Mouse (Mus musculus) forebrain, embryonic 15.5 days (tissue): Measurements from ENCODE around the gene Abraxas2. TPM values are rescaled to one million over a fixed set of nuclear protein-coding genes. Genes with fewer than 3 reads are reported as not detected.

Source experiments
- ATAC-seq: fragments of 200-750 bp; cut with Nextera tagmentation; replicated peaks from 2 replicates; pipeline ENCODE4 v1.8.0; 2017; ENCODE audit warnings: mild to moderate bottlenecking, moderate TSS enrichment, moderate library complexity
- H3K27ac ChIP-seq: fragments of 300-500 bp; sonication (generic); replicated peaks from 2 replicates; pipeline ENCODE4 v1.5.1; 2015; ENCODE audit warnings: mild to moderate bottlenecking, inconsistent platforms
- H3K27me3 ChIP-seq: fragments of 300-500 bp; sonication (generic); 2 replicates; pipeline ENCODE4 v1.6.1; 2015; ENCODE audit warnings: inconsistent platforms
- H3K36me3 ChIP-seq: fragments of 300-500 bp; sonication (generic); 2 replicates; pipeline ENCODE4 v1.6.1; 2015; ENCODE audit warnings: mild to moderate bottlenecking, inconsistent platforms
- H3K4me1 ChIP-seq: fragments of 300-500 bp; sonication (generic); 2 replicates; pipeline ENCODE4 v1.6.1; 2015; ENCODE audit warnings: inconsistent platforms
- H3K4me2 ChIP-seq: fragments of 300-500 bp; sonication (generic); replicated peaks from 2 replicates; pipeline ENCODE4 v1.6.1; 2015; ENCODE audit warnings: mild to moderate bottlenecking, inconsistent platforms
- H3K4me3 ChIP-seq: fragments of 300-500 bp; sonication (generic); 2 replicates; pipeline ENCODE4 v1.5.1; 2015; ENCODE audit warnings: mild to moderate bottlenecking, inconsistent platforms
- H3K9ac ChIP-seq: fragments of 300-500 bp; sonication (generic); replicated peaks from 2 replicates; pipeline ENCODE4 v1.6.1; 2015; ENCODE audit warnings: mild to moderate bottlenecking, inconsistent platforms
- H3K9me3 ChIP-seq: fragments of 300-500 bp; sonication (generic); 2 replicates; pipeline ENCODE4 v1.6.1; 2016; ENCODE audit warnings: inconsistent platforms
- WGBS: fragments of 180-500 bp; shearing (Covaris S2); methylation state at CpG from one replicate; pipeline ENCODE4 v1.1.7; 2015; ENCODE audit warnings: mixed read lengths; 5-methylcytosine and 5-hydroxymethylcytosine counted together
- polyA plus RNA-seq: library from polyadenylated mRNA; unstranded; fragments of >200 nt; fragmentation: Nextera tagmentation; extraction: Ambion mirVana; gene quantifications from 2 replicates; pipeline ENCODE4 v1.2.1, GENCODE M21; 2015

The Abraxas2 gene
- polyA plus RNA-seq, 1 experiment from 2014 or later = 42.6 TPM

GRCm38 (mm10) chr7:132866316-132866715 lies 7.3 kb downstream of the Abraxas2 start:
- no peak overlapping the region for H3K4me3 ChIP-seq
- ATAC-seq = no peak
- no peak overlapping the region for H3K27ac ChIP-seq
- H3K4me1 ChIP-seq = no peaks in the 10 kb centered on the region
- WGBS = 97% methylated on average over 9 of the region's 9 CpGs
- no peaks in the 10 kb centered on the region for H3K27me3 ChIP-seq
- no peak overlapping the region for H3K4me2 ChIP-seq
- H3K9ac ChIP-seq = no peak overlapping the region
- no peaks in the 10 kb centered on the region for H3K9me3 ChIP-seq
- peaks cover 49% of the 10 kb centered on the region for H3K36me3 ChIP-seq

- no peaks in the 10 kb centered on the region for H3K9me3 ChIP-seq
- no peak overlapping the region for H3K4me2 ChIP-seq
- WGBS = 94% methylated on average over 2 of the region's 2 CpGs
- ATAC-seq = no peak
- H3K4me1 ChIP-seq = no peaks in the 10 kb centered on the region
- peaks cover 76% of the 10 kb centered on the region for H3K36me3 ChIP-seq
- no peak overlapping the region for H3K27ac ChIP-seq
- H3K9ac ChIP-seq = no peak overlapping the region
- no peak overlapping the region for H3K4me3 ChIP-seq
- H3K27me3 ChIP-seq = no peaks in the 10 kb centered on the region
These were observed 14.0 kb downstream of the Abraxas2 start for GRCm38 (mm10) chr7:132873043-132873442.

GRCm38 (mm10) chr7:132875391-132876086 lies 16.5 kb downstream of the Abraxas2 start:
- Histone ChIP-seq H3K9ac (no peak overlapping the region), H3K9me3 (no peaks in the 10 kb centered on the region), H3K4me2 (no peak overlapping the region), H3K27me3 (no peaks in the 10 kb centered on the region), H3K4me3 (no peak overlapping the region), H3K27ac (no peak overlapping the region), H3K36me3 (peaks cover 78% of the 10 kb centered on the region), H3K4me1 (no peaks in the 10 kb centered on the region)
- no peak for ATAC-seq
- 97% methylated on average over 2 of the region's 2 CpGs for WGBS

- 93% methylated on average over 1 of the region's 1 CpGs for WGBS
These were observed 21.3 kb downstream of the Abraxas2 start for GRCm38 (mm10) chr7:132880276-132880675.

DNA sequence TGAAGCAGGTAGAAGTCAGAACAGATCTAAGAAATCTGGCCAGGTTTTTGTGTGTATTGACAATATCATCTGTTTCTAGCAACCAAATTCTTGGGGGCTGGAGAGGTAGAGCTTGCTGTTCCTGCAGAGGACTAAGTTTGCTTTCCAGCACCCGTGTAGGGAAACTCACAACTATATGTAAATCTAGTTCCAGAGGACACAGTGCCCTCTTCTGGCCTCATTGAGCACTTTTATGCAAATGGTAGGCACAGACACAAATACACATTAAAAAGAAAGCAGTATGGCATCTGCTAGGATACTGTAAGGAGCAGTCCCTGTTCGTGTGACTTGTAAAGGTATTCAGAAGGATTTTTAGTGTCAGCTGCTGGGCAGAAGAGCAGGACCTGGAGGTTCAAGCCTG lies 23.3 kb downstream of the Abraxas2 start:
- H3K4me1 ChIP-seq = no peaks in the 10 kb centered on the region
- no peak for ATAC-seq
- no peak overlapping the region for H3K9ac ChIP-seq
- H3K4me2 ChIP-seq = no peak overlapping the region
- H3K27me3 ChIP-seq = no peaks in the 10 kb centered on the region
- H3K9me3 ChIP-seq = no peaks in the 10 kb centered on the region
- no peak overlapping the region for H3K4me3 ChIP-seq
- H3K36me3 ChIP-seq = peaks cover 66% of the 10 kb centered on the region
- 69% methylated on average over 2 of the region's 2 CpGs for WGBS
- H3K27ac ChIP-seq = no peak overlapping the region

More at GRCm38 (mm10) chr7:132880276-132880675, 21.3 kb downstream of the Abraxas2 start:
- no peak overlapping the region for H3K9ac ChIP-seq
- no peaks in the 10 kb centered on the region for H3K4me1 ChIP-seq
- H3K4me3 ChIP-seq = no peak overlapping the region
- no peak overlapping the region for H3K4me2 ChIP-seq
- H3K36me3 ChIP-seq = peaks cover 87% of the 10 kb centered on the region
- no peaks in the 10 kb centered on the region for H3K27me3 ChIP-seq
- ATAC-seq = no peak
- no peaks in the 10 kb centered on the region for H3K9me3 ChIP-seq
- H3K27ac ChIP-seq = no peak overlapping the region

GRCm38 (mm10) chr7:132884031-132884430 lies 25.0 kb downstream of the Abraxas2 start:
- Histone ChIP-seq H3K36me3 (peaks cover 52% of the 10 kb centered on the region), H3K9ac (no peak overlapping the region), H3K27ac (no peak overlapping the region), H3K4me3 (no peak overlapping the region), H3K4me2 (no peak overlapping the region), H3K4me1 (no peaks in the 10 kb centered on the region), H3K9me3 (no peaks in the 10 kb centered on the region), H3K27me3 (no peaks in the 10 kb centered on the region)
- WGBS = 93% methylated on average over 7 of the region's 7 CpGs
- ATAC-seq = no peak

- no peak overlapping the region for H3K27ac ChIP-seq
- no peak overlapping the region for H3K4me3 ChIP-seq
- no peaks in the 10 kb centered on the region for H3K9me3 ChIP-seq
- H3K36me3 ChIP-seq = peaks cover 25% of the 10 kb centered on the region
- H3K27me3 ChIP-seq = no peaks in the 10 kb centered on the region
- WGBS = 75% methylated on average over 7 of the region's 7 CpGs
- H3K4me2 ChIP-seq = no peak overlapping the region
- no peaks in the 10 kb centered on the region for H3K4me1 ChIP-seq
- no peak for ATAC-seq
- H3K9ac ChIP-seq = no peak overlapping the region
These were observed 28.2 kb downstream of the Abraxas2 start for GRCm38 (mm10) chr7:132887019-132887804.

DNA sequence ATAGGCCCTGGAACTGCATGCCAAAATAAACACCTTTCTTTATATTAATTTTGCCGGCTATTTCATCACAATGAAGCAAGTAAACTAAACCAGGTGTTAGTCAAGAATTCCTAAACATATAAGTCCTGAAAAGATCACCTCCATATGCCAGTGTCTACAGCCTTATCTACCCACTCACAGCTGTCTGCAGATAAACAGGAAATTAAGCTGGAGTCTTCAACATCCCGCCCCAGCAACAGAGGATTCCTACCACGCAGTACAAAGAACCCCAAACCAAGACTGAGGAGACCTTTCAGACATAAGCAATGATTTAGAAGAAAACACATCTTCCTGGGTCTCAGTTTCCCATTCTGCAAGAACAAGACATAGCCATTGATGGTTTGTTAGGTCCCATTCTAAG lies 29.0 kb downstream of the Abraxas2 start:
- Histone ChIP-seq H3K4me1 (no peaks in the 10 kb centered on the region), H3K27ac (no peak overlapping the region), H3K9ac (no peak overlapping the region), H3K36me3 (peaks cover 17% of the 10 kb centered on the region), H3K27me3 (no peaks in the 10 kb centered on the region), H3K4me3 (no peak overlapping the region), H3K4me2 (no peak overlapping the region), H3K9me3 (no peaks in the 10 kb centered on the region)
- no peak for ATAC-seq
- WGBS = 92% methylated on average over 3 of the region's 3 CpGs

DNA sequence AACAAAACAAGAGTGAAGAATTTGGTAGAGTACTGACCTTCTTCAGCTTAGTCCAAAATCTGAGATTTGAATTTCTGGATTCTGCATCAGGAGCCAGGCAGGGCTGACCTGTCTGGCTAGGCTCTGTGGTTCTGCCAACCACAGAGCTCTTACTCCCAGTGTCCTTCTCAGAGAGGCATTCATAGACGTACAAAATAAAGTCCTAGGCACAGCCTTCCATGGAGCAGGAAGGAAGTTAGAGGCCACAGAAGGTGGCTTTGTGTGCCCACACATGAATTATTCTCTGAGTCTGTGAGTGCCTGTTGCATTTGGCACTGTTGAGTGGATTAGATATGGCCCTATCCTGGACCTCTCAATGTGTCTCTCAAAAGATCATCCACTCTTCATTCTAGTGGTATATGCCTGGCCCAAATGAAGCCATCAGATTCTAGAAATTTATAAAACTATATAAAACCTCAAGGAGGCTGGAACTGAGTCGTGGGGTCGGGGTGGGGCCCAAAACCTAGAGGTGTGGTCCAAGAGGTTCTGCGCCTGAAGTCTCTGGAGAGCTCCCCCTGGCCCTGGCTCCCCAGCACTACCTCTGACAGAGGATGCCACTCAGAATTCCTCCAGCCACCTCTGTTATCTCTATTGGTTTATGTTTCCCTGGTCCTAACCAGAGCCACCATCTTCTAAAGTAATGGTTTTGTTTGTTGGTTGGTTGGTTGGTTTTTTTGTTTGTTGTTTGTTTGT lies 29.7 kb downstream of the Abraxas2 start:
- Histone ChIP-seq H3K4me3 (no peak overlapping the region), H3K27me3 (no peaks in the 10 kb centered on the region), H3K9ac (no peak overlapping the region), H3K4me2 (no peak overlapping the region), H3K4me1 (no peaks in the 10 kb centered on the region), H3K27ac (no peak overlapping the region), H3K36me3 (peaks cover 11% of the 10 kb centered on the region), H3K9me3 (no peaks in the 10 kb centered on the region)
- no peak for ATAC-seq
- WGBS = 69% methylated on average over 4 of the region's 4 CpGs

GRCm38 (mm10) chr7:132889691-132890090 lies 30.7 kb downstream of the Abraxas2 start:
- WGBS = 92% methylated on average over 8 of the region's 8 CpGs
- Histone ChIP-seq H3K4me2 (no peak overlapping the region), H3K9me3 (no peaks in the 10 kb centered on the region), H3K27me3 (no peaks in the 10 kb centered on the region), H3K27ac (no peak overlapping the region), H3K4me1 (no peaks in the 10 kb centered on the region), H3K4me3 (no peak overlapping the region), H3K9ac (no peak overlapping the region), H3K36me3 (peaks cover under 1% of the 10 kb centered on the region; the same call in 1 of the 2 replicates)
- ATAC-seq = no peak

DNA sequence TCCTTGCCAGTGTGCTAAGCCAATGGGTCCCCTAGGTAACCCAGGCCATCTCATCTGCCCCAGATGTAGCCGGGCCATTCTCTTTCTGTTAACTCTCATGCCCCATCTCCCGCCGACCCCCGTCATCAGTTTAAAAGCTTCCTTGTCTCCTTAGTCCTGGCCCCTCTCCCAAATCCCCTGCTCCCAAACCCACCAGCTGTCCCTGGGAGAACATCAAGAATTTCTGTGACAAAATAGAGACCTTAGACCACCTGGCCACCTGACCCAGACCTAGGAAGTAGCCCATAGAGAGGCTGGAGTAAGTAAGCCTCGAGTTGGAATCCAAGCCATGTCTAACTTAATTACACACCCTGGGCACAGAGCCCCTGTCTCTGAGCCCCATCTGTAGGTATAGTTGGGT lies 31.2 kb downstream of the Abraxas2 start:
- H3K4me2 ChIP-seq = no peak overlapping the region
- H3K9me3 ChIP-seq = no peaks in the 10 kb centered on the region

More for the DNA sequence above, 31.2 kb downstream of the Abraxas2 start:
- no peaks in the 10 kb centered on the region for H3K4me1 ChIP-seq
- no peak overlapping the region for H3K27ac ChIP-seq
- no peak overlapping the region for H3K4me3 ChIP-seq
- no peaks in the 10 kb centered on the region for H3K27me3 ChIP-seq
- H3K36me3 ChIP-seq = no peaks in the 10 kb centered on the region
- no peak overlapping the region for H3K9ac ChIP-seq
- ATAC-seq = no peak
- 87% methylated on average over 5 of the region's 5 CpGs for WGBS
